ENCODE assay signal across 7 mouse cellular contexts in genomic region chr12:44105085-44105484, GRCm38 (mm10).
DNase-seq lines count a peak whose midpoint lies in the region; ATAC-seq lines count a peak whose summit lies in the region.

No protein-coding gene starts in this region.

- H3K9ac ChIP-seq in forebrain, embryonic 16.5 days (replicated peaks; ENCODE audit: low read depth, low read length) = no peak overlapping the region

- H3K4me3 ChIP-seq in forebrain, embryonic 16.5 days (replicated peaks; ENCODE audit: low read length) = no peak overlapping the region

- 0 out of 2 replicates have a peak, but pooled peaks have one; percentile 40 for ATAC-seq in forebrain, embryonic 16.5 days
- no peak for ATAC-seq in erythroid progenitor cell, adult 5-6 weeks (replicated peaks; ENCODE audit: low FRiP score, poor library complexity, severe bottlenecking)

- WGBS in forebrain, embryonic 16.5 days = 45% methylated on average over 2 of the region's 2 CpGs

- no peak overlapping the region for H3K4me2 ChIP-seq in forebrain, embryonic 16.5 days (ENCODE audit: low read length)

- no peaks in the 10 kb centered on the region for H3K36me3 ChIP-seq in forebrain, embryonic 16.5 days (ENCODE audit: control insufficient read depth, insufficient read depth)

- DNase-seq in kidney, postnatal 14 days = peak; percentile 2
- DNase-seq in kidney, postnatal 4 days = no peak
- DNase-seq in A20 (ENCODE audit: low read depth, low spot score) (peak; percentile 40), ES-CJ7 (ENCODE audit: low read depth, low spot score) (peak; percentile 22)
- no peak for DNase-seq in heart, adult 8-10 months (ENCODE audit: low spot score)

- H3K27ac ChIP-seq in forebrain, embryonic 16.5 days (ENCODE audit: low read length) = no peak overlapping the region

- no peaks in the 10 kb centered on the region for H3K9me3 ChIP-seq in forebrain, embryonic 16.5 days (ENCODE audit: control insufficient read depth, low read length)

- no peaks in the 10 kb centered on the region for H3K4me1 ChIP-seq in forebrain, embryonic 16.5 days (replicated peaks; ENCODE audit: control insufficient read depth, insufficient read depth, low read length)

- H3K27me3 ChIP-seq in forebrain, embryonic 16.5 days (replicated peaks; ENCODE audit: control insufficient read depth, insufficient read depth, low read length) = no peaks in the 10 kb centered on the region

Comparison
In these comparisons a context has a peak if more than half of its experiments do, and no peak if none do; other contexts are left out.
1. DNase-seq: peak in kidney, postnatal 14 days (single experiment), A20 (single experiment) and ES-CJ7 (single experiment); none in kidney, postnatal 4 days (0 of 2) and heart, adult 8-10 months (single experiment).